Mouse (Mus musculus): ENCODE results near the gene Adi1.

Adi1 gene

DNA sequence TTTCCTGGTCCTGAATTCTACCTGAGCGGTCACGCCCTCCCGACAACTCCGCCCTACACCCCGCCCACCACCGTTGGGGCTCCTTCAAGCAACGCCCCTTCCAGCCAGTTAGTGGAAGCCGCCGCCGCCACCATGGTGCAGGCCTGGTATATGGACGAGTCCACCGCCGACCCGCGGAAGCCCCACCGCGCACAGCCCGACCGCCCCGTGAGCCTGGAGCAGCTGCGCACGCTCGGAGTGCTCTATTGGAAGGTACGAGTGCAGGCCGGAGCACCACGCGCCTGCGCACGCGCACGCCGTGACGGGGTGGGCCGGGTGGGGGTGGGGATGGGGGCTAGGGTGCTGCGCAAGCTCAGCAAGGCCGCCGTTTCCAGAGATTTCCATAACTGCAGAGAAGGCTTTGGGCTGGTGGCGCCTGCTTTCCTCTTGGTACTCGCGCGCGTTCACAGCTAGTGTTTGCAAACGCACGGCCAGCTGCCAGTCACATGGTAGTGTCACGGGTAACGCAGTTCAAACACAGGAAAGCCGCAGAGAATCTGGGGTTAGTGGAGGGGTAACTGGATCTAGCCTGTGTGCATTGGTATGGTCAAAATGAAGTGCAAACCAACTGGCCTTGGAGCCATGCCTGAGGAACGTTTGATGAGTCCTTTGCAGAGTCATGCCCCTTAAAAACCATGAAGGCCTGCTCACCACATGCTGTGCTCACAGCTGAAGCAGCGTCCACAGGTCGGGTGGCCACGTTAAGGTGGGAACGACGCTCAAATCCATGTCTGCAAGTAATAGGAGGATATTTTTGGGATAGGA, at the start of gene Adi1:
Gene Adi1 (plus strand): TSS at position 111 of the 804 bp plus-strand sequence.
- DNase-seq (ENCODE audit: low spot score), result peak; percentile 87

- no peak for DNase-seq (ENCODE audit: low spot score)
Observed at GRCm38 (mm10) chr12:28625407-28625806, 49.6 kb upstream of the Adi1 start.

DNA sequence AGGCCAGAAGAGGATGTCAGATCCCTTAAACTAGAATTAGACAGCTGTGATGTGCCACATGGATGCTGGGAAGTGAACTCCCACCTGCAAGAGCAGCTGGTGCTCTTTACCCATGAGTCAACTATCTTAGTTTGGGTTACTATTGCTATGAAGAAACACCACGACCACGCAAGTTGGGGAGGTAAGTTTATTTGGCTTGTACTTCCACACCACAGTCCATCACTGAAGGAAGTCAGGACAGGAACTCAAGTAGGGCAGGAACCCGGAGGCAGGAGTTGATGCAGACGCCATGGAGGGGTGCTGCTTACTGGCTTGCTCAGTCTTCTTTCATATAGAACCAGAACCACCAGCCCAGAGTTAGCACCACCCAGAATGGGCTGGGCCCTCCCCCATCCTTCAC, 47.9 kb upstream of the Adi1 start:
- no peak for DNase-seq (ENCODE audit: low spot score)

DNA sequence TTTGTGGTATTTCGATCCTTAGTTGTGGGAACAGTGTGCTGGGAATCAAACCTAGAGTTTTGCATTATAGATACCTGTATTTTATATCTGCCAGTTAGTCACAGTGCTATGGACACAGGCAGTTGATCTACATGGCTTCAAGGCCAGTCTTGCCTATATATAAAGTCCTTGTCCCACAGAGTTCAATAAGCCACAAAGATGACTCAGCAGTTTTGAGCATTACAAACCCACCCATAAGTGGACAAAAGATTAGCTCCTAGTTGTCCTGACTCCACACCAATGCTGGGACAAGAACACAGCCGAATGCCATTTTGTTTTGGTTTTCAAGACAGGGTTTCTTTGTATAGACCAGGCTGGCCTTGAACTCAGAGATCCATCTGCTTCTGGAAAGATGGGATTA, 46.6 kb upstream of the Adi1 start:
- DNase-seq (ENCODE audit: low spot score), result peak; percentile 10

DNA sequence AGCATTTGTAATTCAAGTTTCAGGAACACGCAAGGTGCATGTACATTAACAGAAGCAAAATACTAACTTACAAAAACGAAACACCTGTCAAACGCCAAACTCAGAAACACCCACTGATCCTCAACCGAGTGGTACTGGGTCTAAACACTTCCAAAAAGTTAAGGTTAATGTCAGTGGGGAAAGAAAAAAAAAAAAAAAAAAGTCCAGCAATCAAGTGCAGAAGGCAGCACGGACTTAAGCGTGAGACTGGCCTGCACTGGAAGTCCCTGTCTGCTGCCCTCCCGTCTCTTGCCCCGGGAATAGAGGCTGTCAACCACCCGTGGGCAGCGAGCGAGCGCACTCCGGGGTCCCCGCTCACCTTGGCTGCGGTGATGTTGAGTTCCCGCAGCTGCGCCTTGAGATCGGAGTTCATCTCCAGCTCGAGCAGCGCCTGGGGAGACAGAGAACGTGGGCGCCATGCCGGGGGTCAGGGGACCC, 39.9 kb upstream of the Adi1 start:
- DNase-seq (ENCODE audit: low spot score), result no peak

DNA sequence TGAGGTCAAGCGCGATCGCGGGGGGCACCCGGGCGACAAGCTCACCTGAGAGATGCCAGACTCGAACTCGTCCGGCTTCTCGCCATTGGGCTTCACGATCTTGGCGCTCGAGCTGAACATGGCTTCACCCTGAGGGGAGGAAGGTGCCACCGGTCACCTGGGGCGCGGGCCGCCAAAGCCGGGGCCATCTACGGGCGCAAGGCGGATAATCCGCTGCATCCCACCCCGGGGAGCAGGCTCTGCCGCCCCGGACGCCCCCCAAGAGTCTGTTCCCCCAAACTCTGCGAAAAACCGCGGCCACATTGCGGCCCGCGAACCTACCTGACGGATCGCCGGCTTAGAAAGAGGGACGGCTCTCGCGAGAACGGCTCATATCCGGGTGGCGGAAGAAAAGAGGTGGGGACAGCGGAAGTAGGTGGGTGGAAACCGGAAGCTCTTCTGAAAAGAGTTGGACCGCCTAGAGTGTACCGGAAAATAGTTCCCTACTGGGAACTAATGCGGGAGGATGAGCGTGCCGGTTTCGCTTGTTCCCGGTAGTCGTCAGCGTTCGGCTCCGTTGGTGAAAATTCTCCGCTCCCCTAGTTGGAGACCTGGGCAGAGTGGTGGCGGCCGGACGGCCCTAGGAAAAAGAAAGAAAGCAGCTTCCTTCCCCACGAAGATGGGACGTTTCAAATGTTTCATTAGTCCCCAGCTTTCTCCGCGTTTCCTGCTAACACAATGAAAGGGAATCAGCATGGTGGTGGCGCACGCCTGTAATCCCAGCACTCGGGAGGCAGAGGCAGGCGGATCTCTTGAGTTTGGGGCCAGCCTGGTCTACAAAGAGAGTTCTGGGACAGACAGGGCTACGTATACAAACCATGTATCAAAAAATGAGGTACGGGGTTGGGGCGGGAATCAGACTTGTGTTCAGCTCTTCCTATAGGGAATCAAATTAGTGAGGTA, 39.2 kb upstream of the Adi1 start, which contains the start of gene Rps7:
Gene Rps7 (minus strand): TSS at position 419 of the 942 bp plus-strand sequence.
- DNase-seq (ENCODE audit: low spot score), result peak; percentile 97

DNA sequence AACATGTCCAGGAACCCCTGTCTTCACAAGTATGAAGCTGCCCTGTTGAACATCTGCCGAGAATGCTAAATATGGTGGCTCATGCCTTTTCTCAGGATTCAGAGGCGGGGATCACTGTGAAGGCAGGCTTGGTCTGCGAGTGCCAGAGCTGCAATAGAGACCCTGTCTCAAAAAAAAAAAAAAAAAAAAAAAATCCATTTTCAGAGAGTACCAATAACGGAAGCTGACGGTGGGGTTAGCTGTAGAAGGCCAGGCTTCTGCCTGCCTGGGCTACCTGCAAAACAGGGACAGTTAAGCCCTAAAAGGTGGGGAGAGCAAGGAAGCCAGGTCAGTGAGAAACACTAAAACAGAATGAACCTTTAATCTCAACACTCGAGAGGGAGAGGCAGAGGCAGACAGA, 38.5 kb upstream of the Adi1 start:
- DNase-seq (ENCODE audit: low spot score), result no peak

DNA sequence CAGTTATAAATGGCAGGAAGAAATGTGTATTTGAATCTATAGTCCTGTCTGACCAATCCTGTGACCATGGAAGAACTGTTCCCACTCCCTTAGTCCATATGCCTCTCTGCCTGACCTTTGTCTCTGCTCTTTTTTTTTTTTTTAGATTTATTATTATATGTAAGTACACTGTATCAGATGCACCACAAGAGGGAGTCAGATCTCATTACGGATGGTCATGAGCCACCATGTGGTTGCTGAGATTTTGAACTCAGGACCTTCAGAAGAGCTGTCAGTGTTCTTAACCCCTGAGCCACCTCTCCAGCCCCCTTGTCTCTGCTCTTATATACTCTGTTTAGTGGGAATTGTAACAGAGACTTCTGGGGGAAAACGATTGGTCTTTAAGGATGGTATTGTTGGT, 36.3 kb upstream of the Adi1 start:
- no peak for DNase-seq (ENCODE audit: low spot score)

- DNase-seq (ENCODE audit: low spot score), result peak; percentile 94
Observed at GRCm38 (mm10) chr12:28649141-28650110, 25.6 kb upstream of the Adi1 start, which contains the start of gene Rnaseh1. Gene Rnaseh1, plus strand, starts transcription at chr12:28649602.

DNA sequence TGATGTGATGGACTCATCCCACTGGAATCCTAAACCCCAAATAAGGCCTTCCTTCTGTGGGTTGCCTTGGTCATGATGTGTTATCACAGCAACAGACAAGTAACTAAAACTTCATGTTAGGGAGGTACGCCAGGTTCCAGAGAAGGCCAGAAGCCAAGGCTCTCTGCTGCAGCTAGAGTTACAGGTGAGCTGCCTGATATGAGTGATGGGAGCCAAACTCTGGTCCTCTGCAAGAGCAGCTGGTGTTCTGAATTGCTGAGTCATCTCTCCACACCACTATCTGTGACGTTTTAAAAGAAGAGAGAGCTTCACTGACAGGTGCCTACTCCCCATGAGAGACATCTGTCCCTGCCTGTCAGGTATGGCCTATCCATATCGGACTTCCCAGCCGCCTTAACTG, 12.4 kb upstream of the Adi1 start:
- DNase-seq (ENCODE audit: low spot score), result no peak

DNA sequence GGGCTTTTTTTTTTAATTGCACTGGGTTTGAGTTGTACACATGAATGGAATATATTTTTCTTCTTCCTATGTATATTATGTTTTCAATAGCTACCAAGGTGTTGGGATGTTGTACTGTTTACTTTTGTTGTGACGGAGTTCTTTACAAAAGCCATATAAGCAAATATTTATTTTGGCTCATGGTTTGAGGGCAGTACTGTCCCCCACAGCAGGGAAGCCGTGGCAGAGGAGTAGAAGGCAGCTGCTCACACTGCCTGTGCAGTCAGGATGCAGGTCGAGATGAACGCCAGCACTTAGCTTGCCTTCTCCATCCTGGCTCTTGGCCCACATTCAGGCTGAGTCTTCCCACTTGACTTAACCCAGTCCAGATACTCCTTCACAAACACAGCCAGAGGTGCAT, 8.3 kb upstream of the Adi1 start:
- DNase-seq (ENCODE audit: low spot score), result no peak

DNA sequence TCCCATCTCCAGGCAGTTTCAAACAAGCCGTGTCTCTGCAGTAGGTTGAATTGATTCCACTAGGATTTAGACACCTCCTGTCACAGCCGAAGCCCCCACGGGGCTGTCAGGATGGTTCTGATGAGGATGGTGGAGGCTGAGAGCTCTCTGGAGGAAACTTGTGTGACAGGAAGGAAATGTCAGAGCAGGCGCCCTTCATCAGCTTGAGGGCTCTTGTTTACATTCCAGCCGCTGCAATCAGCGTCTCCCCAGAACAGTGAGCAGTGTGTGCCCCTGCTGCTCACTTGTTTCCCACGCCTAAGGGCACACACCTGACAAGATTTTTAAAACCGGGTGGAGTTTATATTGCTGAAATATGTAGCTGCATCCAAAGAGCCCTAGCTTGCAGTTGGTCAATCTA, 7.7 kb upstream of the Adi1 start:
- DNase-seq (ENCODE audit: low spot score), result no peak

DNA sequence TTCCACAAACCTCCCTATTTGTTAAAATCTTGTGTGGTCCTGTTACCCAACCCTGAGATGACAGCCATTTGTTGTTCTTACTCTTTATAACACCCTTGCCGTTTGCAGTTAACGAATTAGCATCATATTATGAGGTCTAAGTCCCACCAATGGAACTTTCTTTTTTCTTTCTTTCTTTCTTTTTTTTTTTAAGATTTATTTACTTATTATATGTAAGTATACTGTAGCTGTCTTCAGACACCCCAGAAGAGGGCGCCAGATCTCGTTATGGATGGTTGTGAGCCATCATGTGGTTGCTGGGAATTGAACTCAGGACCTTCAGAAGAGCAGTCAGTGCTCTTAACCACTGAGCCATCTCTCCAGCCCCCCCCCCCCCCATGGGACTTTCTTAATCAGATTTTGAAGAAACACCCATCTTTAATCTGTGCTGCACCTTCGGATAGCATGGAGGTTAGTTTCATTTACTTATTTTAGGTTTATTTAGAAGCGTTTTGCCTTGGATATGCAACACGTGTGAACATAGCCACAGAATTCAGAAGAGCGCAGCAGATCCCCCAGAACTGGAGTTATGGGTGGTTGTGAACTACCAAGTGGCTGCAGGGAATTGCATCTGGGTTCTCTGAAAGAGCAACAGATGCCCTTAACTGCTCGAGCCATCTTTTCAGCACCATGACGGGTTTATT, 852 bp upstream of the Adi1 start:
- no peak for DNase-seq (ENCODE audit: low spot score)

DNA sequence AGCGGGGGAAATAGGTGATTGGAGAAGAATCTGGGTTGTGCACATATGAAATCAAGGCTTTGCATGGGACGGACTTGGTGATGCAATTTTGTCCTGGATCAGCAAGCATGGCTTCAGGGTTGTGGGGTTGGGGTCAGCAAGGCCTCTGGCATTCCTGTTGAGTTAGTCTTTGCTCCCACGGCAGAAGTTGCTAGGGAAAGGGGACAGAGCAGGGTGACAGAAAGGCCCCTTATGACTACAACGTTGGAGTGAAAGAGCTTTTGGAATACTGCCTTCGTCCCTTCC, 836 bp downstream of the Adi1 start:
- DNase-seq (ENCODE audit: low spot score), result no peak

- no peak for DNase-seq (ENCODE audit: low spot score)
Observed at GRCm38 (mm10) chr12:28684674-28685073, 9.6 kb downstream of the Adi1 start.

DNA sequence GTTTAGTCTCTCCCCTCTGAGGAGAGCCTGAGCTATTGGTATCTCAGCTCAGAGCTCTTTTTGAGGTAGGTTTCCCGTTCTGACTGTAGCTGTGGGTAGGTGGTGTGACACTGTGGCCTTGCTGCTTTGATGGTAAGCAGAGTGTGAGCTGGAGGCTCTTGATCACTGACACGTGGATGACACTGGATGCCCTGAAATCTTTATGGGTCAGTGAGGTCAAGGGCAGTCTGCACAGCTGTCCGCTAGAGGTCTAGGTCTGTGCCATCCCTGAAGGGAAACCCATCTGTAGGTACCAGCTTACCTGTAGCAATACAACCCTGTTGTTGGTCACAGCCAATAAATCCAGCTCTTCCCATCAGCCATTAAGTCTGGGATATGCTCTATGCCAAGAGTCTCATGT, 10.7 kb downstream of the Adi1 start:
- no peak for DNase-seq (ENCODE audit: low spot score)

DNA sequence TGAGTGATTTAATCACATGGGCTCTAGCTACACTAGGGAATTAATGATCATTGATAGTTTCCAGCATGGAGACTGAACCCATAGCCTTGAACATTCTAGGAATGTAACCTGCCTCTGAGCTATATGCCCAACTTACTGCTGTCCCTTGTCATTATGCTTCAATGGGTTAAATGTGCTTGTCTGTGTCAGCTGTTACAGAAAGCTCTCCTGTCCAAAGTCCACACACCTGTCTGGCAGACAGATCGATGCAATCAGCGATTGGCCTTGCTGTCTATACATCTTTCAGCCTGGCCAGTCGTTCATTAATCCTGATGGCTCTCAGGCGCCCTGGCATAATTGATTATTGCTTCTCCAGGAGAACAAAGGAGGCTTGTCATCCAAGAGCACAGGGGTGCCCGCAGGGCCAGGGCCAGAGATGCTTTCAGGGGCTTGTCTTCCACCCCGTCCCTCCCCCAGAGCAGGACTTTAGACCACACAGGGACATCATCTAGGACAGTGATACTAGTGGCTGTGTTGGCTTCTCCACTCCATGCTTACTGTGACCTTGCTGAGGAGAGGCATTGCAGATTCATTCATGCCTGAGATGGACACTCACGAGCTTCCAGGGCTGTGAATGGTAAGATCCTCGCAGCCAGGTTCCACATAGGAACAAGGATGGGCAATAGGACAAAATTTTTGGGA, 11.3 kb downstream of the Adi1 start:
- DNase-seq (ENCODE audit: low spot score), result no peak

- no peak for DNase-seq (ENCODE audit: low spot score)
Observed at GRCm38 (mm10) chr12:28688996-28689395, 14.0 kb downstream of the Adi1 start.

- DNase-seq (ENCODE audit: low spot score), result no peak
Observed at GRCm38 (mm10) chr12:28690730-28691129, 15.7 kb downstream of the Adi1 start.

- DNase-seq (ENCODE audit: low spot score), result no peak
Observed at GRCm38 (mm10) chr12:28693738-28694137, 18.7 kb downstream of the Adi1 start.

DNA sequence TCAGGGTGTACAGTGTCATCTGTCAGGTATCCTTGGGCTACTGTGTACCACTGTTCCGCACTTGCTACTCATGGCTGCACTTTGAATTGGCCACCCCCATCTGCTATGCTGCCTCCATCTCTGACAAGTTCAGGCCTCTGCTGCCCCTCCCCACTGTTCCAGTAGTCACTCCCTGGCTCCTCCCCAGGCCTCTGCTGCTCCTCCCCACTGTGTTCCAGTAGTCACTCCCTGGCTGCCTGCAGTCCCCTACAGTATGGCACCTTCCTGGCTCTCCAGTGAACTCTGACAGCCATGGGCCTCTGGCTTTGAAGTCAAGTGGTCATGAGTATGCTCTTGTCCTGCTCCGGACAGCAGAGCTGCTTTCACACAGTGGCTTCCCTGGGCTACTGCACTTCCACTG, 19.2 kb downstream of the Adi1 start:
- DNase-seq (ENCODE audit: low spot score), result no peak

Data from embryo, embryonic 10.5 days (tissue).